Mouse (Mus musculus) neural tube, embryonic 14.5 days (tissue): ENCODE measurements around the gene Tom1l2. TPM values are rescaled to one million over a fixed set of nuclear protein-coding genes. Genes with fewer than 3 reads are reported as not detected.

Source experiments
- ATAC-seq: fragments of 200-750 bp; cut with Nextera tagmentation; 2 replicates; pipeline ENCODE4 v1.8.0; 2017; ENCODE audit warnings: low read depth, mild to moderate bottlenecking, moderate TSS enrichment, moderate library complexity
- H3K27ac ChIP-seq: fragments of 300-500 bp; sonication (generic); 2 replicates; pipeline ENCODE4 v1.5.1; 2014; ENCODE audit warnings: low read depth, mild to moderate bottlenecking, control low read depth, low read length, moderate library complexity, mixed read lengths
- H3K27me3 ChIP-seq: fragments of 300-500 bp; sonication (generic); 2 replicates; pipeline ENCODE4 v1.6.1; 2014; ENCODE audit warnings: low read length; ENCODE audit not compliant: control insufficient read depth, insufficient read depth
- H3K36me3 ChIP-seq: fragments of 300-500 bp; sonication (generic); 2 replicates; pipeline ENCODE4 v1.6.1; 2014; ENCODE audit warnings: low read length, mixed read lengths; ENCODE audit not compliant: control insufficient read depth, insufficient read depth
- H3K4me1 ChIP-seq: fragments of 300-500 bp; sonication (generic); 2 replicates; pipeline ENCODE4 v1.6.1; 2014; ENCODE audit warnings: low read length; ENCODE audit not compliant: control insufficient read depth, insufficient read depth
- H3K4me2 ChIP-seq: fragments of 300-500 bp; sonication (generic); 2 replicates; pipeline ENCODE4 v1.6.1; 2014; ENCODE audit warnings: mild to moderate bottlenecking, low read depth, low read length, control low read depth
- H3K4me3 ChIP-seq: fragments of 300-500 bp; sonication (generic); 2 replicates; pipeline ENCODE4 v1.5.1; 2014; ENCODE audit warnings: low read depth, low read length, control low read depth, mixed read lengths
- H3K9ac ChIP-seq: fragments of 300-500 bp; sonication (generic); replicated peaks from 2 replicates; pipeline ENCODE4 v1.6.1; 2014; ENCODE audit warnings: low read depth, mild to moderate bottlenecking, control low read depth, low read length, mixed read lengths
- H3K9me3 ChIP-seq: fragments of 300-500 bp; sonication (generic); 2 replicates; pipeline ENCODE4 v1.6.1; 2016; ENCODE audit warnings: low read length; ENCODE audit not compliant: control insufficient read depth
- WGBS: fragments of 180-500 bp; shearing (Covaris S2); extraction: QIAGEN DNeasy Blood & Tissue Kit; methylation state at CpG from one replicate; pipeline ENCODE4 v1.1.7; 2014; 5-methylcytosine and 5-hydroxymethylcytosine counted together
- polyA plus RNA-seq: library from polyadenylated mRNA; unstranded; fragments of >200 nt; fragmentation: Nextera tagmentation; extraction: Ambion mirVana; gene quantifications from 2 replicates; pipeline ENCODE4 v1.2.1, GENCODE M21; 2014

Tom1l2 gene
- polyA plus RNA-seq, 1 experiment from 2014 or later = 47.8 TPM

DNA sequence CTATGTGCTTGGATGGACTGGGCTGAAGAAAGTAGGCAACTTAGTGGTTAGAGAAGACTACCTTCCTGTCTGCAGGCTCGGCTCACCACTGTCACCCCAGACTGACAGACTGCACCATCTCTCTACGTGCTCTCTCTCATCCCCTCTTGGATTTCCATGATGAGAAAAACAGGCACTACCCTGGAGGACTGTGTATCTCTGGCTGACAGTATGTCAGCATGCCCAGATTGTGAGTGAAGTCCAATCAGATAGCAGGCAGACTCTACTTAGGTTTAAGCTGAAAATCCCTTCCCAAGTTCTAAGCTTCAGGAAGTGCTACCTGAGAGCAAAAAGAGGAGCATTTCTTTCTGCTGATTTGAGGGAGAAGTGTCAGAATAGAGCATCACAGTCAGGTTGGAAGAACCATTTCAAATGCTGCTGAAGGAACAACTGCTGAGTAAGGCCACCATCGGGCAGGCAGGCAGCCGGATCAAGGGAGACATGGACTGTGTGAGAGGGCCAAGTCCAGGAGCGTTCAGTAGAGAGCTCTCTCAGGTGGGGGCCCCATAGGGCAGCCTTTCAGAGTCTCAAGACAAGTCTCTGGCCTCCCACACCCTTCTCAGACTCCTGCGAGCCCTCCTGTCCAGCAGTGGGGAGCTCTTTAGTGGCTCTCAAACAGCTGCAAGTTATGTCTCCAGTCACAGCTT is 76.2 kb downstream of the Tom1l2 start:
- H3K4me1 ChIP-seq = no peaks in the 10 kb centered on the region
- no peaks in the 10 kb centered on the region for H3K9me3 ChIP-seq
- no peak overlapping the region for H3K4me3 ChIP-seq
- no peak overlapping the region for H3K4me2 ChIP-seq
- ATAC-seq = no peak
- WGBS = 84% methylated on average over 6 of the region's 6 CpGs
- H3K36me3 ChIP-seq = peaks cover 4% of the 10 kb centered on the region; the same call in 1 of the 2 replicates
- no peaks in the 10 kb centered on the region for H3K27me3 ChIP-seq
- H3K27ac ChIP-seq = peak overlapping the region; percentile 10; the same call in 1 of the 2 replicates
- no peak overlapping the region for H3K9ac ChIP-seq

DNA sequence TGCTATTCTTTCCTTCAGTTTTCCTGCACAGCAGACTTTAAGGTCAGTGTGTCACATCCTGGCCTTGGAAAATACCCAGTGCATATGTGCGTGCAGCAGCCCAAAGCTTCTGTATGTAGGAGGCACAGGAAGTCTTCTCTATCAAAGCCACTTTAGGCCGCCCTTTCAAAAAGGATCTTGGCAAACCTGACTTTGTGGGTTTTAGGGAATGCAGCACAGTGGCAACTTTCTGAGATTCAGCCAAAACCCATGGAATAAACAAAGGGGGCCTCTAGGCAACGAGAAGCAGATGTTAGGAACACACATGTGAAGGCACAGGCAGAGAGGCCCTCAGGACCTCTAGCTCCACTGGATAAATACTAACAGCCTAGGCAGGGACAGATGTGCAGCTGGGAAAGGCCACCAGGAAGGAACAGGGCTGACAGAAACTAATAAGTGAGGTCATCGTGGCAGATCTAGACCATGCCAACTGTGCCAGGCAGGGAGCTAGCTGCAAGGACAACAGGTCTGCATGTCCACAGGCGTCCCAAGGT is 79.4 kb downstream of the Tom1l2 start:
- H3K36me3 ChIP-seq = peaks cover 4% of the 10 kb centered on the region; the same call in 1 of the 2 replicates
- WGBS = 59% methylated on average over 5 of the region's 5 CpGs

DNA sequence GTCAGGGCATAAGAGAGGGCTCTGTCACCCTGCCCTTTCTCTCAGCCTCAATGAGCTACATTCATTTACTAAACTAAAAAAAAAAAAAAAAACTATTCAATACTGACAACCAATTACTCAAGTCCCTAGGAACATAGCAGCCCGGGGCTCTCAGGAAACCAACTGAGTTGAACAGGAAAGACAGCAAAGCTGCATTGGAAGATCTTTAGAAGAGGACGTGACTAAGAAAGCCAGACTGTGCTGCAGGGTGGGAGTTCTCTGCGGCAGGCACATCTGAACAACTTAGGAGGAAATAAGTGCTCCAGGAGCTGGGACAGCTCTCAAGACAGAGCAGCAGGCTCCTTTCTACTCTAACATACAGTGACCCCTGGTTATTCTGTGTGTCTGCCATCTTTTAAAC is 84.1 kb downstream of the Tom1l2 start:
- no peaks in the 10 kb centered on the region for H3K9me3 ChIP-seq
- no peak overlapping the region for H3K4me3 ChIP-seq
- no peak overlapping the region for H3K9ac ChIP-seq
- H3K36me3 ChIP-seq = no peaks in the 10 kb centered on the region
- no peak overlapping the region for H3K27ac ChIP-seq
- 59% methylated on average over 3 of the region's 3 CpGs for WGBS
- no peaks in the 10 kb centered on the region for H3K27me3 ChIP-seq
- no peaks in the 10 kb centered on the region for H3K4me1 ChIP-seq
- ATAC-seq = no peak
- H3K4me2 ChIP-seq = no peak overlapping the region

More for the DNA sequence above, 79.4 kb downstream of the Tom1l2 start:
- H3K27me3 ChIP-seq = no peaks in the 10 kb centered on the region
- H3K4me3 ChIP-seq = no peak overlapping the region
- no peak for ATAC-seq
- H3K4me2 ChIP-seq = no peak overlapping the region
- H3K9ac ChIP-seq = no peak overlapping the region
- H3K27ac ChIP-seq = peak overlapping the region; percentile 6; the same call in 1 of the 2 replicates
- H3K9me3 ChIP-seq = no peaks in the 10 kb centered on the region
- H3K4me1 ChIP-seq = no peaks in the 10 kb centered on the region

DNA sequence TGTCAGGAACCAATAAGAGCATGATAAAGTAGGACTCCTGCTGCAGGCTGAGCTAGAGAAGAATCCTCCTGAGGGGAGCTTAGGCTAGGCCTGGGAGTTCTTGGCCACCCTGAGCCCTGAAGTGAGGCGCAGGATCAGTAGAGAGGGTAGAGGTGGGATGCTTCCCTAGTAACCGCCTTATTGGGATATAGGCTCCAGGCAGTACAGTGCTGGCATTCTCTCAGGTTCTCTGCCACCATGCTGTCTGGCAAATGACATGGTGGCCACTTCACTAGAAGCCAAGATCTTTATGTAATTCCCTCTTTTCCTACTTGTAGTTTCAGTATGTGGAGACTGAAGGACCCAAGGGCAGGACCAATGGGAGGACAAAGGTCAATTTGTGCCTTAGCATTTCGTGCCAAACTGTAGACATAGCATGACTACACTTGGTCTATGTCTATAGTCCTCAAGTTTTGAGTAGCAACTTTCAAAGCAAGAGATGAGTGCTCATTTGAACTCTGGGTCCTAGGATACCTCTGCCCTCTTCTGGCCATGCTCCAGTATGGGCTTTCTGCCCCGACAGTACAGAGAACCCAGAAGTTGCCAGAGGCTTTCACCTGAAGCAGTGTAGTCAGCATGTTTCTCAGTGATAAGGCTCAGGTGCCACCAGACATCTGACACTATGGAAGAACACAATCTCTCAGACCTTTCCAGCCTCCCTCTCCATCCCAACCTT is 87.3 kb downstream of the Tom1l2 start:
- ATAC-seq = no peak

DNA sequence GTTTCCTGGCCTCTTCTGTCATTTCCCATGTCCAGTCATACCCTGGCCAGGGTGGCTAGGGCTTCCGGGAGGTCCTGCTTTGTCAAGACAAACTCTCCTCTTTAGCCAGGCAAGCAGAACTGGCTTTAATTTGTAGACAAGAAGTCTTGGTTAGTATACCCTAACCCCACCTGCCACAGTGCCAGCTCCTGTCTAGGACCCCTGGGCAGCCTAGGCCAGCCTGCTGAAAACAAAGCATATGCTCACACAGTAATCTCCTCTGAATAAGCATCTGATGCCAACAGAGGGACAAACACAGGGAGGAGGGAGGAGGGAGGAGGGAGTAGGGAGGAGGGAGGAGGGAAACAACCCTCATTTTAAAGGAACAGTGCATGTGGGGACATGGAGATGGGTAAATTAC is 88.1 kb downstream of the Tom1l2 start:
- Histone ChIP-seq H3K27me3 (no peaks in the 10 kb centered on the region), H3K9ac (no peak overlapping the region), H3K9me3 (no peaks in the 10 kb centered on the region), H3K36me3 (no peaks in the 10 kb centered on the region), H3K4me2 (no peak overlapping the region), H3K4me3 (no peak overlapping the region), H3K27ac (no peak overlapping the region), H3K4me1 (no peaks in the 10 kb centered on the region)
- WGBS = 67% methylated on average over 1 of the region's 1 CpGs
- ATAC-seq = no peak

More for the DNA sequence above, 87.3 kb downstream of the Tom1l2 start:
- no peaks in the 10 kb centered on the region for H3K9me3 ChIP-seq
- no peaks in the 10 kb centered on the region for H3K27me3 ChIP-seq
- no peak overlapping the region for H3K4me3 ChIP-seq
- no peaks in the 10 kb centered on the region for H3K4me1 ChIP-seq
- H3K27ac ChIP-seq = no peak overlapping the region
- no peaks in the 10 kb centered on the region for H3K36me3 ChIP-seq
- no peak overlapping the region for H3K9ac ChIP-seq
- no peak overlapping the region for H3K4me2 ChIP-seq
- 84% methylated on average over 4 of the region's 4 CpGs for WGBS

DNA sequence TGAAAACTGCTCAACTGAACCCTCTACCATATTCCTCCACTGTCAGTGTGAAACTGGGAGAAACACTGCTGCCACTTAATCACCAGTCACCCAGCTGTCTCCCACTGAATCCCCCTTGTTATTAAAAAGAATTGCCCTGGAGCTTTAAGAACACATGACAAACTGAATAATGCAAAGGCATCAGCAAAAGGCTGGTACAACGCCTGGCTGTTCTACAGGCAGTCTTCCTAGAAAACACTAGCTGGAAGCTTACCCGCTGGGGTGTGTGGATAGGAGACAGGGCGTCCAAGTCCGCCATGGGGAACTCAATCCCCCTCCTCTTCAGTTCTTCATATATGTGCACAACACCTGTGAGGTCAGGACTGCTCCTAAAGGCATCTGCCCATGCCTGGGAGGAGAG is 90.3 kb downstream of the Tom1l2 start:
- Histone ChIP-seq H3K36me3 (peaks cover 4% of the 10 kb centered on the region; the same call in 1 of the 2 replicates), H3K4me1 (no peaks in the 10 kb centered on the region), H3K4me3 (no peak overlapping the region), H3K4me2 (no peak overlapping the region), H3K9me3 (no peaks in the 10 kb centered on the region), H3K27me3 (no peaks in the 10 kb centered on the region), H3K9ac (no peak overlapping the region), H3K27ac (no peak overlapping the region)
- 68% methylated on average over 4 of the region's 4 CpGs for WGBS
- no peak for ATAC-seq

DNA sequence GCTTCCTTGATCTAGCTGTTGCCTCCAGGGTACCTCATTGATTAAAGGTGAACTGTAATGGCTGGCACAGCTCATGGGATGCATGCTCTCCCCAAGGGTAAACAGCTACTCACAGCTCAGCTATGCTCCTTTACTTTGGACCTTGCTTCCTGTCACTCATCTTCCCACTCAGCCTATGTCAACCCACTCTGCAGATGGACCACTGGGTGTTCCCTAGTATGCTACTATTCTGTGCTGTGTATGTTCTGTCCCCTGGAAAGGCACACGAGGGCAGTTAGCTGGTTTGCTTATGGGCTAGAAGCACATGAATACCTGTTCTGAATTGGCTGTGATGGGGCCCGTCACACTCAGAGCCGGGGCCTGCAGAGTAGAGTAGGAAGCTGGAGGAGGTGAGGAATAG is 92.0 kb downstream of the Tom1l2 start:
- no peaks in the 10 kb centered on the region for H3K4me1 ChIP-seq
- no peak overlapping the region for H3K9ac ChIP-seq
- no peak overlapping the region for H3K4me2 ChIP-seq
- H3K4me3 ChIP-seq = no peak overlapping the region
- 93% methylated on average over 3 of the region's 3 CpGs for WGBS
- H3K9me3 ChIP-seq = no peaks in the 10 kb centered on the region
- ATAC-seq = no peak
- no peaks in the 10 kb centered on the region for H3K27me3 ChIP-seq
- peaks cover 4% of the 10 kb centered on the region; the same call in 1 of the 2 replicates for H3K36me3 ChIP-seq
- H3K27ac ChIP-seq = no peak overlapping the region

DNA sequence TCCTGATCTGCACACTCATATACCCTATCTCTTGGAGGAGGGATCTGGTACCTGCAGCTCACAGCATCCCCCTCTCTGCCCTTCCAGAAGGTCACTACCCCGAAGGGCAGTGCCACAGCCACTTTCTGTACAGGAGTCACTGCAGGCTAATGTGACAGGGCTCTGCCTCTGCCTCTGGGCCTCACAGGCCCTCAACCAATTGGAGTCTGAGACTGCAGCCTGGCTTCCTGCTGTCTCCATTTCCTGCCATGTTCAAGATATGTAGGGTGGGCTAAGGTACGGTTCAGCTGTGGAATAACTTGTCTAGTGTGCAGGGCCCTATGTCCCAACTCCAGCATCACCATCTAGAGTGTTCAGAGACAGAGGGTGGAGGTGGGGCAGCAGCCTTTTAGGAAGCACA is 95.0 kb downstream of the Tom1l2 start:
- no peak overlapping the region for H3K4me2 ChIP-seq
- WGBS = 73% methylated on average over 2 of the region's 2 CpGs

DNA sequence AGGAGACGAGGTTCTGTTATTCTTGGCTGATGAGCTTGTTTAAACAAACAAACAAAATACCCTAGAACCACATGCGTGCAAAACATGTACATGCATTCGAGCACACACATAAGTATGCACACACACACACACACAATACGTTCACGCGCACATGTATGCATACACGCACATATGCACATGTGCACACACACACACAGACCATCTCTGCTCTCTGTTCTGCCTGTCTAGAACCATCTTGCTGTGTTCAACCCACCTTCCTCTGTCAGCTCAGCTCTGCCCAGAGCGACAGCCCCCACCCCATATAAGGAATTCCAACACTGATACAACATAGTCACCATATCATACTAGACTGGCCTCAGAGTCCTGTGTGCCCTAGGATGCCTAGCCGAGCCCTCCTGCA is 96.0 kb downstream of the Tom1l2 start:
- H3K9ac ChIP-seq = no peak overlapping the region
- no peak overlapping the region for H3K4me3 ChIP-seq
- H3K4me2 ChIP-seq = no peak overlapping the region
- 81% methylated on average over 9 of the region's 9 CpGs for WGBS
- no peaks in the 10 kb centered on the region for H3K27me3 ChIP-seq
- H3K36me3 ChIP-seq = peaks cover 8% of the 10 kb centered on the region; the same call in 1 of the 2 replicates
- H3K27ac ChIP-seq = no peak overlapping the region
- H3K9me3 ChIP-seq = no peaks in the 10 kb centered on the region
- H3K4me1 ChIP-seq = no peaks in the 10 kb centered on the region
- no peak for ATAC-seq

More for the DNA sequence above, 95.0 kb downstream of the Tom1l2 start:
- Histone ChIP-seq H3K36me3 (peaks cover 8% of the 10 kb centered on the region; the same call in 1 of the 2 replicates), H3K9me3 (no peaks in the 10 kb centered on the region), H3K4me1 (no peaks in the 10 kb centered on the region), H3K9ac (no peak overlapping the region), H3K27ac (no peak overlapping the region), H3K4me3 (no peak overlapping the region), H3K27me3 (no peaks in the 10 kb centered on the region)
- no peak for ATAC-seq
